Mouse (Mus musculus) liver, adult 2 months (tissue): ENCODE data around the gene Setd5.

ENCODE experiments used
- CTCF ChIP-seq: fragments of 200-500 bp; IDR thresholded peaks from 2 replicates; pipeline ENCODE4 v1.5.1; 2011; ENCODE audit warnings: low read depth, low read length, control low read depth
- POLR2A ChIP-seq: fragments of 200-500 bp; IDR thresholded peaks from 2 replicates; pipeline ENCODE4 v1.6.1; 2011; ENCODE audit warnings: low read length, control low read depth; ENCODE audit not compliant: insufficient read depth; ENCODE audit errors: extremely low read depth

DNA sequence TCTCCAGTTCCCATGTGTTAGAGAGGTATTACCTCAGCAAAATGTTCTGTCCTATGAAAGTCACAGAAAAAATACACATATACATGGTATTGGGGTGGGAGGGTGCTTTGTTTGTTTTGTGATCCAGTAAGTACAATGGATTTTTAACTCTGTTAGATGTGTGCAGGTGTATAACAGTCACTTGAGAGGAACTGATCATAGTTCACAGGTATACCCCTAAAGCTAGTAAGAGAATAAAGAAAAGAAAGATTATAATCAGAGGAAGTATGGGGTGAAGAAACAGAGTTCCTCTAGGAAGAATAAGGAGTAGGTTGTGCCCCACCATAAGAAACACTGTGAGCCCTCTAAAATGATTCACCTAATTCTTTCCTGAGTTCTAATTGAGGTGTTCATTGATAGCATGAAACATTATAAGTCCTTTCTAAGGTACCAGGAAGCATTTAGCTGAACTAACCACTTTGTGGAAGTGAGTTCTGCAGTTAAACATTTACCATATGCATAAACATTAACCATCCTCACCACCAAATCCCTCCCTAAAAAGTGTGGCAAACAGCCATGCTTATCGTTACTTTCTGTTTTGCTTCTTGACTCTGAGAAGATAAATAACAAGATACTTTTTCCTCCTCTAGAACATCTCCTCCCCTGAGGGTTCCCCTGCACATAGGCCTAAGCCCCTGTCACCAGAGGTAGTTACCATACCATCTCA, 64.4 kb downstream of the Setd5 start:
- TF ChIP-seq CTCF (no peak), POLR2A (no peak)
